Mouse (Mus musculus): ENCODE results near the gene Gm20388. TPM values are rescaled to one million over a fixed set of nuclear protein-coding genes. Genes with fewer than 3 reads are reported as not detected.

Gene Gm20388
- polyA plus RNA-seq, 1 experiment from 2014 or later: not detected

DNA sequence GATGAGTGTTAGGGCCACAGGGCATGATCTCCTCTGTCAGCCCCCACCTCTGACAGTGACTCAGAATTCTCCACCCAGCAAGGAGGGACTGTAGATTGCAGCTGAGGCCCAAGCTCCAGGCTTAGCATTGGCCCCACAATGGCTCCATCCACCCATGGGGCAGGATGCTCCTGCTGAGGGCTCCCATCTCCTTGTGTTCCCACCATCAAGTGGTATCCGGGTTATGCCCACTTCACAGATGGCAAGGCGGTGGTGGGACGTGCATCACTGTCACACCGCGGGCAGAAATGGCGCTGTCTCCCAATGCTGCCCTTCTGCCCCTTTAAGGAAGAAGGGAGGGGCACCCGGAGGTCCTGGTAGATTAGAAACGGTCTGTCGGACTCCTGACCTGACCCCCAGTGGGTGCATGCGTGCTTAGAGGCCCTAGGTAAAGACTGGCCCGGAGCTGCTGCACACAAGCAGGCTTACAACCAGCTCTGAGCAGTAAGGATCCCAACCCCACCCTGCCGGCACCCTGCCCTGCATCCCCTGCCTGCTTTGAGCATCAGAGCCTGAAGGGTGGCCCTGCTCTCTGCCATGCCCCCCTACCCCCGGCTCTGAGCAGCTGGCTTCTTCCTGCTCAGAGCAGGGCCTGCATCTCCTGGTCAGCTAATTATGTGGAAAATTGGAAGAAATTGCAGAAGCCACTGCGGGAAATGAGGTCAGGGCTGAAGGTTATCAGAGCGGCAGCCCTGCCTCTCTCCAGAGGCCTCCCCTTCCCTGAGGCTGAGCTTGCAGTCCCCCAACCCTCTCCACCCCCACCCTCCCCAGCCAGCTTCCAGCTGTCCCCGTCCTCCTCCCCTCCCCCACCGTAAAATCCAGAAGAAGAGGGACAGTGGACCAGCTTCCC lies 384.6 kb downstream of the Gm20388 start:
- peak overlapping the region; percentile 76 for H3K27ac ChIP-seq (ENCODE audit: low read depth, low read length)
- H3K4me3 ChIP-seq (ENCODE audit: low read length): no peak overlapping the region
- no peaks in the 10 kb centered on the region for H3K36me3 ChIP-seq (ENCODE audit: control insufficient read depth, insufficient read depth, low read length)
- 24% methylated on average over 17 of the region's 17 CpGs for WGBS
- no peaks in the 10 kb centered on the region; the same call in 1 of the 2 replicates for H3K27me3 ChIP-seq (ENCODE audit: control insufficient read depth, insufficient read depth, low read length)
- no peaks in the 10 kb centered on the region for H3K9me3 ChIP-seq (ENCODE audit: control insufficient read depth, low read length)
- ATAC-seq (ENCODE audit: low FRiP score, low TSS enrichment): peak; percentile 48
- peaks cover 69% of the 10 kb centered on the region for H3K4me1 ChIP-seq (ENCODE audit: control insufficient read depth, insufficient read depth, low read length)
- 0 out of 2 replicates have a peak overlapping the region, but pooled peaks have one; percentile 18 for H3K9ac ChIP-seq (ENCODE audit: low read depth, low read length)
- H3K4me2 ChIP-seq (replicated peaks; ENCODE audit: low read depth, low read length): peak overlapping the region; percentile 10; the same call in 1 of the 2 replicates

DNA sequence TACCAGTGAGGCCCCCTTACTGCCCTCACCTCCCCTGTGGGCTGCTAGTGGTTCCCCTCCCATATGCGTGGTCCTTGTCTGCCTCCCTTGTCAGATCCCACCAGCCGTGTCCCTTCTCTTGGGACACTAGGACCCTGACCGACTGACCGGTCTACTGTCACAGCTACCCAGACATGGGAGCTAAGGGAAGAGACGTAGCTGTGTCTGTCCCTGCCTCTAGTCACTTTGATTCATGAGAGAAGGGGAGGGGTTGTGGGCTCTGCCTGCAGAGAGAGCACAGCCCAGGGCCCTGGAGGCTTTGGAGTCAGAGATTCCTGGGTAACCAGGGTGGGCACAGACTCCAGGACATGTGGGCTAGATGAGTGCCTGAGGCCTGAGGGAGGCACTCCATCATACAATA lies 386.4 kb downstream of the Gm20388 start:
- H3K36me3 ChIP-seq (ENCODE audit: control insufficient read depth, insufficient read depth, low read length): no peaks in the 10 kb centered on the region
- no peaks in the 10 kb centered on the region; the same call in 1 of the 2 replicates for H3K27me3 ChIP-seq (ENCODE audit: control insufficient read depth, insufficient read depth, low read length)
- 30% methylated on average over 5 of the region's 5 CpGs for WGBS
- peak overlapping the region; percentile 7; the same call in 1 of the 2 replicates for H3K27ac ChIP-seq (ENCODE audit: low read depth, low read length)
- H3K9ac ChIP-seq (ENCODE audit: low read depth, low read length): no peak overlapping the region
- no peaks in the 10 kb centered on the region for H3K9me3 ChIP-seq (ENCODE audit: control insufficient read depth, low read length)
- no peak for ATAC-seq (ENCODE audit: low FRiP score, low TSS enrichment)
- H3K4me1 ChIP-seq (ENCODE audit: control insufficient read depth, insufficient read depth, low read length): peaks cover 72% of the 10 kb centered on the region
- no peak overlapping the region for H3K4me2 ChIP-seq (replicated peaks; ENCODE audit: low read depth, low read length)
- no peak overlapping the region for H3K4me3 ChIP-seq (ENCODE audit: low read length)

DNA sequence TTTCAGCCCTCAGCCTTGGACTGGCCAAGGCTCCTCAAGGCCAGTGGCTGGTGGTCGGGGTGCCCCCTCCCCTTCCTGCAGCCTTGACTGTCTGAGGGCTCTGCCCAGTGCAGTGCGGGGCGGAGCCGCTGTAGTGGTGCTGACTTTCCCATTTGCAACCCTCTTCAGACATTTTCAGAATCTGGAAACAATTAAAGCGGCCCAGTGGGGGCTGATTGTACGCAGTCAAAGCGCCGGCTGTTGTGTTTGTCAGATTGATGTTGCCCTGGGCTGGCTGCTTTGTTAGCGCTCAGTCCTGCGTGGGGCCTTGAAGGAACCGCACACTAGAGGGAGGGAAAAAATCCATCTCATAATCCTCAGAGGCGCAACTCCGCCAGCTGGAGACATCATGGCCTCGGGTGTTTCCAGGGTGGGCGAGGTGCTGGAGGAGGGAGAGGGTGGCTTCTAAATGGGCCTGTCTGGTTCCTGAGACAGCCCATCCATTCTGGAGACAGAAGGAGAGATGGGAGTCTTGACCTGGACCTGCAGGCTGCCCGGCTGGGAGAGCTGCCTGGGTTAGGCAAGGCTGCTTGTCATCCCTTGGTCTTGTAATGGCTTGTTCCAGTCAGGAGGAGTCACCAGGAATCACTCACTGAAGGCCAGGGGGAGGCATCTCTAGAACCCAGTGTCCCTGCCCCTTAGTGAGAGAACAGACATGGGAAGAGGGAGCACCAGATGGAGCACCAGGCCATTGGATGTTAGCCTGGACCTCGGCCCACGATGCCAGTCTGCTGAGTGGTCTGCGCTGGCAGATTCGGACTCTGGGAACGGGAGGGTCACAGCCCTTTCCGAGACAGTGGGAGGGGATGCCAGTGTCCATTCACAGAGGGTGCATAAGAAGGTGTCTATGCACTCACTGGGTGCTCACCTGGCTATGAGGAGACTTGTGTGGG lies 388.2 kb downstream of the Gm20388 start:
- H3K9me3 ChIP-seq (ENCODE audit: control insufficient read depth, low read length): no peaks in the 10 kb centered on the region
- no peak overlapping the region for H3K9ac ChIP-seq (ENCODE audit: low read depth, low read length)
- H3K4me3 ChIP-seq (ENCODE audit: low read length): no peak overlapping the region
- WGBS: 49% methylated on average over 22 of the region's 22 CpGs
- 0 out of 2 replicates have a peak, but pooled peaks have one; percentile 12 for ATAC-seq (ENCODE audit: low FRiP score, low TSS enrichment)
- peaks cover 61% of the 10 kb centered on the region for H3K4me1 ChIP-seq (ENCODE audit: control insufficient read depth, insufficient read depth, low read length)
- H3K27ac ChIP-seq (ENCODE audit: low read depth, low read length): peak overlapping the region; percentile 42; the same call in 1 of the 2 replicates
- H3K4me2 ChIP-seq (replicated peaks; ENCODE audit: low read depth, low read length): 0 out of 2 replicates have a peak overlapping the region, but pooled peaks have one; percentile 17
- H3K27me3 ChIP-seq (ENCODE audit: control insufficient read depth, insufficient read depth, low read length): no peaks in the 10 kb centered on the region; the same call in 1 of the 2 replicates
- H3K36me3 ChIP-seq (ENCODE audit: control insufficient read depth, insufficient read depth, low read length): no peaks in the 10 kb centered on the region

DNA sequence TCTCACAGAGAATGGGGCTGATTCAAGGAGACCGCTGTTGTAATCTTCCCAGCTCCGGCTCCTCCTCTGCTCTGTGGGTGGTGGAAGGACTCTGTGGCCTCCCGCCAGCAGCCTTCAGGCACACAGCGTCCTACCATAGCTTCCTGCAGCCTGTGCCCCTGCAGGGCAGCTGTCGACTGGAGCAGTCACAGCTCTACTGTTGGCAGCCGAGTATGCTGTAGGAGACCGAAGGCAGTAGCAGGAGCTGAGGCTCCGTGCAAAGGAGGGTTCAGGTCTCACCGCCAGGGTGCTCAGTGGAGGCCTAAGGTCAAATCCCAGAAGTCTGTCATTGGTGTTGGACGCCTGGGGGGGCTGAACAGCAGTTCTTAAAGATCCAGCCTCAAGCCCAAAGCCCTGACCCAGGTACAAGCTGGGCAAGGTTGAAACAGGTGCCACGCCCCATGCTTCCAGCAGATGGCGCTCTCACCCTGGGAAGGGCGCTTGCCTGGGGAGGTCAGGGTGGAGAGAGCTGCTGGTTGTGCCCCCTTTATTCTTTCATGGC lies 390.0 kb downstream of the Gm20388 start:
- no peak overlapping the region for H3K27ac ChIP-seq (ENCODE audit: low read depth, low read length)
- no peaks in the 10 kb centered on the region for H3K36me3 ChIP-seq (ENCODE audit: control insufficient read depth, insufficient read depth, low read length)
- no peak; the same call in 1 of the 2 replicates for ATAC-seq (ENCODE audit: low FRiP score, low TSS enrichment)
- H3K4me2 ChIP-seq (replicated peaks; ENCODE audit: low read depth, low read length): no peak overlapping the region; the same call in 1 of the 2 replicates
- H3K9ac ChIP-seq (ENCODE audit: low read depth, low read length): no peak overlapping the region
- peaks cover 52% of the 10 kb centered on the region for H3K4me1 ChIP-seq (ENCODE audit: control insufficient read depth, insufficient read depth, low read length)
- 12% methylated on average over 13 of the region's 13 CpGs for WGBS
- no peaks in the 10 kb centered on the region for H3K9me3 ChIP-seq (ENCODE audit: control insufficient read depth, low read length)
- no peak overlapping the region for H3K4me3 ChIP-seq (ENCODE audit: low read length)
- H3K27me3 ChIP-seq (ENCODE audit: control insufficient read depth, insufficient read depth, low read length): no peaks in the 10 kb centered on the region

DNA sequence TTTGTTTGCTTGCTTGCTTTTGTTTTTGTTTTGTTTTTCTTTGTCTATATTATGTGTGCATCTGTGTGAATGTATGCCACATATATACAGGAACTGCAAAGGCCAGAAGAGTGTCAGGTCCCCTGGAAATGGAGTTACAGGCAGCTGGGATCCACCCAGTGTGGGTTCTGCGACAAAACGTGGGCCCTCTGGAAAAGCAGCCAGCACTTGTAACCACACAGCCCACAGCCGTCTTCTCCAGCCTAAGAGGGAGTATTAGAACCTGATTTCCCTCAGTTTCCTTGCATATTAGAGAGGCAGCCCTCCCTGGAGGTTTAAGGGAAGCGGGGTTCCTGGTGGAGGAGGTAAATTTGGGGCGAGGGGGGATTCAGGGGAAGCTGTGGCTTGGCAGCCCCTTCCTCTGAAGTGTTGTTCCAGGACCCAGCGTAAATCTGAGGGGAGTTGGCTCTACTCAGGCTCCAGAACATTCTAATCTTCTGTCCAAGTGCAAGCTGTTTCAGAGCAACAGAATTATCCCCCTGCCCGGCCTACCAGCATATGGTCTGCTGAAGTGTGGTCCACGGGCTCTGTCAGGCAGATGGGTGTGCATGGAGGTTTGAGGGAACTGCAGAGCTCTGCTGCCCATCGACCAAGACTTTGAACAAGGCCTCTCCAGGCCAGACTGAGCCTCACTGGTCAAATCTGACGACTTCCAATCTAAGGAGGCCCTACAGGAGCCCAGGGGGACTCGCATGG lies 392.5 kb downstream of the Gm20388 start:
- Histone ChIP-seq H3K27me3 (ENCODE audit: control insufficient read depth, insufficient read depth, low read length) (no peaks in the 10 kb centered on the region), H3K4me3 (ENCODE audit: low read length) (no peak overlapping the region), H3K36me3 (ENCODE audit: control insufficient read depth, insufficient read depth, low read length) (no peaks in the 10 kb centered on the region), H3K4me2 (replicated peaks; ENCODE audit: low read depth, low read length) (no peak overlapping the region), H3K27ac (ENCODE audit: low read depth, low read length) (no peak overlapping the region), H3K4me1 (ENCODE audit: control insufficient read depth, insufficient read depth, low read length) (peaks cover 46% of the 10 kb centered on the region; the same call in 1 of the 2 replicates), H3K9me3 (ENCODE audit: control insufficient read depth, low read length) (no peaks in the 10 kb centered on the region), H3K9ac (ENCODE audit: low read depth, low read length) (no peak overlapping the region)
- WGBS: 68% methylated on average over 11 of the region's 11 CpGs
- no peak for ATAC-seq (ENCODE audit: low FRiP score, low TSS enrichment)

DNA sequence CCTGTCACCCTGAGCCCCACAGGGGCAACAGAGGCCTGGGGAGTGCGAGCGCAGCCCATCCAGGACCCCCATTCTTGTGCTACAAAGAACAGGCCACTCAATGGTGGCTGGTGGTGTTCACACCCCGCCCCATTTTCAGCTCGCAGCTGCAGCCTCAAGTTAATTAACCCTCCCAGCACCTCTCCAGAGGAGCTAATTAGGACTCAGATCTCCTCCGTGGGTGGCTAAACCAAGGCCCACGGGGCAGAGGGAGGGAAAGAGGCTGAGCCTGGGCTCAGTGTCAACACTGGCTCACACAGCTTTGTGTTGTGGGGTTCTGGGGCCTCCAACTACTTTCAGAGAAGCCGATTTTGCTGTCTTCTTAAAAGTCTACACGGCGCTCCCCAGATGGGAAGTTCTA lies 393.5 kb downstream of the Gm20388 start:
- no peak overlapping the region for H3K4me2 ChIP-seq (replicated peaks; ENCODE audit: low read depth, low read length)
- peaks cover 42% of the 10 kb centered on the region; the same call in 1 of the 2 replicates for H3K4me1 ChIP-seq (ENCODE audit: control insufficient read depth, insufficient read depth, low read length)

DNA sequence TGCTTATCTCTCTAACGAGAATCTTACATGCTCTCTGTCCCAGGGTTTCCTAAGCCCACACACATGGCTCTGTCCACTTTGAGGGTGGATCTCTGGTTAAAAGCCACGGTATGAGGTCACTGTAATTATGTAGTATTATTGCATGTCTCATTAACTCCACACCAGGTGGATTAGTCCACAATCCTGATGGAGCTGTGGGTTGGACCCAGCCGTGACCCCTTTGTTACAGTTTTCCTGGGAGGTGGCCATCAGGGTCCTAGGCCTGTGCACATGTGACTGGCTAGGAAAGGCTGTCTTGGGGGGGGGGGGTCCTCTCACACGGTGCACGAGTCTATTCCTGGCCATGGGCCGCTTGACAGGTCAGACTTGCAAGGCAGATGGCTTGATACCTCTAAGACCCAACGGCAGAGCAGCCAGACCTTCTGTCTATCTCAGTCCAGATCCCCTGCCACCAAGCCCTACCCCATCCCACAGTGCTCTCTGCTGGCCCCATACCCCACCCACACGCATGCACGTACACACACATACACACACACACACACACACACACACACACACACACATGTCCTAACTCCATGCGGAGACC lies 395.3 kb downstream of the Gm20388 start:
- no peak overlapping the region for H3K4me2 ChIP-seq (replicated peaks; ENCODE audit: low read depth, low read length)
- H3K9ac ChIP-seq (ENCODE audit: low read depth, low read length): no peak overlapping the region
- no peak overlapping the region for H3K27ac ChIP-seq (ENCODE audit: low read depth, low read length)
- no peaks in the 10 kb centered on the region for H3K9me3 ChIP-seq (ENCODE audit: control insufficient read depth, low read length)
- ATAC-seq (ENCODE audit: low FRiP score, low TSS enrichment): no peak
- H3K27me3 ChIP-seq (ENCODE audit: control insufficient read depth, insufficient read depth, low read length): no peaks in the 10 kb centered on the region
- H3K4me3 ChIP-seq (ENCODE audit: low read length): no peak overlapping the region
- H3K4me1 ChIP-seq (ENCODE audit: control insufficient read depth, insufficient read depth, low read length): peaks cover 37% of the 10 kb centered on the region; the same call in 1 of the 2 replicates
- 75% methylated on average over 10 of the region's 10 CpGs for WGBS
- no peaks in the 10 kb centered on the region for H3K36me3 ChIP-seq (ENCODE audit: control insufficient read depth, insufficient read depth, low read length)

More for the DNA sequence above, 393.5 kb downstream of the Gm20388 start:
- H3K27ac ChIP-seq (ENCODE audit: low read depth, low read length): no peak overlapping the region
- no peak overlapping the region for H3K4me3 ChIP-seq (ENCODE audit: low read length)
- no peaks in the 10 kb centered on the region for H3K36me3 ChIP-seq (ENCODE audit: control insufficient read depth, insufficient read depth, low read length)
- H3K9me3 ChIP-seq (ENCODE audit: control insufficient read depth, low read length): no peaks in the 10 kb centered on the region
- H3K9ac ChIP-seq (ENCODE audit: low read depth, low read length): peak overlapping the region; percentile 40; the same call in 1 of the 2 replicates
- no peaks in the 10 kb centered on the region for H3K27me3 ChIP-seq (ENCODE audit: control insufficient read depth, insufficient read depth, low read length)
- WGBS: 52% methylated on average over 9 of the region's 9 CpGs
- ATAC-seq (ENCODE audit: low FRiP score, low TSS enrichment): no peak
